Mouse (Mus musculus): ENCODE measurements at regions not wholly inside any gene's neighbourhood (a gene's known extent, or its start where the extent isn't known, plus 50 kb on each side); places are given as distances from the start of the nearest gene placed in this dataset.
A peak's percentile ranks its signal among the peaks of the same experiment; 100 is the strongest.

- DNase-seq (ENCODE audit: extremely low spot score in 1 of 2, low spot score in 1 of 2) = no peak
Observed at GRCm38 (mm10) chr2:101321286-101321914, 303.1 kb upstream of the Rag2 start.

GRCm38 (mm10) chr2:101356709-101357108, 267.8 kb upstream of the Rag2 start:
- DNase-seq (ENCODE audit: extremely low spot score in 1 of 2, low spot score in 1 of 2) = no peak

GRCm38 (mm10) chr2:101364256-101364655, 260.3 kb upstream of the Rag2 start:
- no peak for DNase-seq (ENCODE audit: extremely low spot score in 1 of 2, low spot score in 1 of 2)

GRCm38 (mm10) chr2:101368278-101368677, 256.2 kb upstream of the Rag2 start:
- no peak for DNase-seq (ENCODE audit: extremely low spot score in 1 of 2, low spot score in 1 of 2)

GRCm38 (mm10) chr2:101370991-101371736, 253.4 kb upstream of the Rag2 start:
- no peak for DNase-seq (ENCODE audit: extremely low spot score in 1 of 2, low spot score in 1 of 2)

- no peak for DNase-seq (ENCODE audit: extremely low spot score in 1 of 2, low spot score in 1 of 2)
Observed at GRCm38 (mm10) chr2:101371834-101372493, 252.6 kb upstream of the Rag2 start.

GRCm38 (mm10) chr2:101380595-101380994, 243.9 kb upstream of the Rag2 start:
- no peak for DNase-seq (ENCODE audit: extremely low spot score in 1 of 2, low spot score in 1 of 2)

- no peak for DNase-seq (ENCODE audit: extremely low spot score in 1 of 2, low spot score in 1 of 2)
Observed at GRCm38 (mm10) chr2:101415002-101415401, 209.5 kb upstream of the Rag2 start.

- DNase-seq (ENCODE audit: extremely low spot score in 1 of 2, low spot score in 1 of 2) = no peak
Observed at GRCm38 (mm10) chr2:101416702-101417101, 207.8 kb upstream of the Rag2 start.

GRCm38 (mm10) chr2:101433141-101433895, 191.2 kb upstream of the Rag2 start:
- DNase-seq (ENCODE audit: extremely low spot score in 1 of 2, low spot score in 1 of 2) = no peak

GRCm38 (mm10) chr2:101440231-101440630, 184.3 kb upstream of the Rag2 start:
- DNase-seq (ENCODE audit: extremely low spot score in 1 of 2, low spot score in 1 of 2) = no peak

GRCm38 (mm10) chr2:101441081-101441630, 183.4 kb upstream of the Rag2 start:
- DNase-seq (ENCODE audit: extremely low spot score in 1 of 2, low spot score in 1 of 2) = no peak

- no peak for DNase-seq (ENCODE audit: extremely low spot score in 1 of 2, low spot score in 1 of 2)
Observed at GRCm38 (mm10) chr2:101455591-101455990, 168.9 kb upstream of the Rag2 start.

- DNase-seq (ENCODE audit: extremely low spot score in 1 of 2, low spot score in 1 of 2) = no peak
Observed at GRCm38 (mm10) chr2:101458959-101459358, 165.6 kb upstream of the Rag2 start.

GRCm38 (mm10) chr2:101462450-101462849, 162.1 kb upstream of the Rag2 start:
- no peak for DNase-seq (ENCODE audit: extremely low spot score in 1 of 2, low spot score in 1 of 2)

- no peak for DNase-seq (ENCODE audit: extremely low spot score in 1 of 2, low spot score in 1 of 2)
Observed at GRCm38 (mm10) chr2:101464291-101465140, 160.0 kb upstream of the Rag2 start.

GRCm38 (mm10) chr2:101470569-101471100, 153.9 kb upstream of the Rag2 start:
- DNase-seq (ENCODE audit: extremely low spot score in 1 of 2, low spot score in 1 of 2) = no peak

GRCm38 (mm10) chr2:101472449-101473115, 151.9 kb upstream of the Rag2 start:
- peak; percentile 69 to 95 for DNase-seq (ENCODE audit: extremely low spot score in 1 of 2, low spot score in 1 of 2)

- DNase-seq (ENCODE audit: extremely low spot score in 1 of 2, low spot score in 1 of 2) = no peak
Observed at GRCm38 (mm10) chr2:101473116-101473485, 151.4 kb upstream of the Rag2 start.
